Mouse (Mus musculus): ENCODE measurements around the gene Nemp1.

DNA sequence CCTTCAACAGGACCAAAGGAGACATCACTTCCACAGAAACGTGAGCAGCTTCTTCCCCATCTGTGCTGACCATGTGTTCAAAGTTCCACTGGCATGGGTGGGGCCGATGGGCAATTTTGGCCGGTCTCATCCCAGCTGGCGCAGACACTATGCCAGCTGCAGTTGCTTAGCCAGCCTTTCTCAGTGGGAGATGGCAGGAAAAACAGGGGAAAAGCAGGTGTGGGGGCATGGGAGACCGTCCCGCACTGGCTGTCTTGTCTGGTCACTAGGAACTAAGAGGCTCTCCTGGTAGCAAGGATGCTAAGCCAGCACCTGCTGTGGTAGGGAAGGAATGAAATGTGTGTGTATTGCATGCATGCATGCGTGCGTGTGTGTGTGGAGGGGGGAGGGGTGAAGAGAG lies 61.7 kb downstream of the Nemp1 start:
- no peak for TF ChIP-seq CTCF (IDR thresholded peaks at IDR 0.05; ENCODE audit: low read depth)
- TF ChIP-seq EP300 (IDR thresholded peaks at IDR 0.05; ENCODE audit: low read depth): no peak
